Mouse (Mus musculus): ENCODE measurements around the gene Tmem208. TPM values are rescaled to one million over a fixed set of nuclear protein-coding genes. Genes with fewer than 3 reads are reported as not detected.

Tmem208 gene
- polyA plus RNA-seq (2012), result 3.4 and 3.5 TPM in 2 replicates

- Histone ChIP-seq H3K9me3 (ENCODE audit: control insufficient read depth, low read length) (no peaks in the 10 kb centered on the region), H3K36me3 (ENCODE audit: control insufficient read depth) (peaks cover 78% of the 10 kb centered on the region), H3K4me1 (ENCODE audit: control insufficient read depth) (peaks cover 74% of the 10 kb centered on the region), H3K4me3 (replicated peaks) (peak within 1 kb of the TSS; percentile 85), H3K27me3 (ENCODE audit: control insufficient read depth) (no peaks in the 10 kb centered on the region)
- TF ChIP-seq TAL1 (IDR thresholded peaks at IDR 0.05; ENCODE audit: low read length), result no peak
- TF ChIP-seq GATA1 (IDR thresholded peaks at IDR 0.05; ENCODE audit: low read length), result no peak
Observed at GRCm38 (mm10) chr8:105326141-105326672, at the start of gene Tmem208, which contains the start of gene Lrrc29. TSS of gene Tmem208 (plus strand) at chr8:105326354. TSS of gene Lrrc29 (minus strand) at chr8:105326278.

DNA sequence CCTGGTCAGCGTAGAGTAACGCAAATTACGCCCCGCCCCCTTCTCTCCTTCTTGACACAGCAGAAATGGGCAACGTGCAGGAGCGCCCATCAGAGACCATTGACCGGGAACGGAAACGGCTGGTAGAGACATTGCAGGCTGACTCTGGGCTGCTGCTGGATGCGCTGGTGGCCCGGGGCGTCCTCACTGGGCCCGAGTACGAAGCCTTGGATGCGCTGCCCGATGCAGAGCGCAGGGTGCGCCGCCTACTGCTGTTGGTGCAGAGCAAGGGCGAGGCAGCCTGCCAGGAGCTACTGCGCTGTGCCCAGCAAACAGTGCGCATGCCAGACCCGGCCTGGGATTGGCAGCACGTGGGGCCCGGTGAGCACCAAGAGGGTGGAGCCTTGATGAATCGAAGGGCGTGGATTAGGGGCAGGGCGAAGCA is 47.2 kb upstream of the Tmem208 start:
- no peaks in the 10 kb centered on the region; the same call in 1 of the 2 replicates for H3K9me3 ChIP-seq (ENCODE audit: control insufficient read depth, low read length)
- TF ChIP-seq TAL1 (IDR thresholded peaks at IDR 0.05; ENCODE audit: low read length) (no peak), GATA1 (IDR thresholded peaks at IDR 0.05; ENCODE audit: low read length) (no peak)
- H3K4me1 ChIP-seq (ENCODE audit: control insufficient read depth), result peaks cover 38% of the 10 kb centered on the region
- H3K27me3 ChIP-seq (ENCODE audit: control insufficient read depth), result peaks cover 90% of the 10 kb centered on the region
- H3K4me3 ChIP-seq (replicated peaks), result peak overlapping the region; percentile 22
- no peaks in the 10 kb centered on the region for H3K36me3 ChIP-seq (ENCODE audit: control insufficient read depth)

- Histone ChIP-seq H3K27me3 (ENCODE audit: control insufficient read depth) (peaks cover 85% of the 10 kb centered on the region), H3K9me3 (ENCODE audit: control insufficient read depth, low read length) (no peaks in the 10 kb centered on the region; the same call in 1 of the 2 replicates), H3K36me3 (ENCODE audit: control insufficient read depth) (no peaks in the 10 kb centered on the region), H3K4me1 (ENCODE audit: control insufficient read depth) (peaks cover 38% of the 10 kb centered on the region), H3K4me3 (replicated peaks) (no peak overlapping the region)
- TF ChIP-seq TAL1 (IDR thresholded peaks at IDR 0.05; ENCODE audit: low read length) (no peak), GATA1 (IDR thresholded peaks at IDR 0.05; ENCODE audit: low read length) (no peak)
Observed at GRCm38 (mm10) chr8:105280567-105280966, 45.6 kb upstream of the Tmem208 start.

GRCm38 (mm10) chr8:105281821-105282220 is 44.3 kb upstream of the Tmem208 start:
- H3K9me3 ChIP-seq (ENCODE audit: control insufficient read depth, low read length), result no peaks in the 10 kb centered on the region; the same call in 1 of the 2 replicates

GRCm38 (mm10) chr8:105282239-105282638 is 43.9 kb upstream of the Tmem208 start:
- H3K4me3 ChIP-seq (replicated peaks), result no peak overlapping the region
- TF ChIP-seq TAL1 (IDR thresholded peaks at IDR 0.05; ENCODE audit: low read length) (no peak), GATA1 (IDR thresholded peaks at IDR 0.05; ENCODE audit: low read length) (no peak)
- no peaks in the 10 kb centered on the region; the same call in 1 of the 2 replicates for H3K9me3 ChIP-seq (ENCODE audit: control insufficient read depth, low read length)
- H3K36me3 ChIP-seq (ENCODE audit: control insufficient read depth), result no peaks in the 10 kb centered on the region
- H3K4me1 ChIP-seq (ENCODE audit: control insufficient read depth), result peaks cover 27% of the 10 kb centered on the region
- peaks cover 80% of the 10 kb centered on the region for H3K27me3 ChIP-seq (ENCODE audit: control insufficient read depth)

More at GRCm38 (mm10) chr8:105281821-105282220, 44.3 kb upstream of the Tmem208 start:
- H3K27me3 ChIP-seq (ENCODE audit: control insufficient read depth), result peaks cover 84% of the 10 kb centered on the region
- H3K4me3 ChIP-seq (replicated peaks), result no peak overlapping the region
- TF ChIP-seq TAL1 (IDR thresholded peaks at IDR 0.05; ENCODE audit: low read length), result no peak
- no peak for TF ChIP-seq GATA1 (IDR thresholded peaks at IDR 0.05; ENCODE audit: low read length)
- no peaks in the 10 kb centered on the region for H3K36me3 ChIP-seq (ENCODE audit: control insufficient read depth)
- peaks cover 27% of the 10 kb centered on the region for H3K4me1 ChIP-seq (ENCODE audit: control insufficient read depth)

DNA sequence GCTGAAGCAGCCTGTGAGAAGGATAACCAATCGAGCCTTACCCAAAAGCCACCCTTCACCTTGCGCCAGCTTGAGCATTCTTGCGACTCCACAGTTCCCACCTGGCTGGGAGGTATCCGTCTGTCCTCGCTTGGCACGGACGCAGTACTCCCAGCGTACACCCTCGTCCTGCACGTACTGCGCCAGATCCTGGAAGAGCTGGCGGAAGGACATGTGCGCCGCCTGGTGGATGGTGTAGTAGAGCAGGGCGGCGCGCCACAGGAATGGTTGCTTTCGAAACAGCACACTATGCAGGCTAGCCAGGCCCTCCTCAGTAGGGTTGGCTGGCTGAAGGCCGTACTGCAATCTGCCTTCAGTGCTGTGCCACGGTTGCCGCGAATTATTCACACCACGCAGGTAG is 43.1 kb upstream of the Tmem208 start:
- Histone ChIP-seq H3K4me3 (replicated peaks) (peak overlapping the region; percentile 5), H3K27me3 (ENCODE audit: control insufficient read depth) (peaks cover 72% of the 10 kb centered on the region), H3K4me1 (ENCODE audit: control insufficient read depth) (peaks cover 27% of the 10 kb centered on the region), H3K36me3 (ENCODE audit: control insufficient read depth) (no peaks in the 10 kb centered on the region), H3K9me3 (ENCODE audit: control insufficient read depth, low read length) (no peaks in the 10 kb centered on the region; the same call in 1 of the 2 replicates)
- TF ChIP-seq GATA1 (IDR thresholded peaks at IDR 0.05; ENCODE audit: low read length), result no peak

- TF ChIP-seq GATA1 (IDR thresholded peaks at IDR 0.05; ENCODE audit: low read length) (no peak), TAL1 (IDR thresholded peaks at IDR 0.05; ENCODE audit: low read length) (no peak)
- Histone ChIP-seq H3K4me1 (ENCODE audit: control insufficient read depth) (peaks cover 33% of the 10 kb centered on the region), H3K9me3 (ENCODE audit: control insufficient read depth, low read length) (no peaks in the 10 kb centered on the region), H3K4me3 (replicated peaks) (no peak overlapping the region), H3K27me3 (ENCODE audit: control insufficient read depth) (peaks cover 62% of the 10 kb centered on the region), H3K36me3 (ENCODE audit: control insufficient read depth) (no peaks in the 10 kb centered on the region)
Observed at GRCm38 (mm10) chr8:105285514-105285913, 40.6 kb upstream of the Tmem208 start.

- Histone ChIP-seq H3K27me3 (ENCODE audit: control insufficient read depth) (peaks cover 55% of the 10 kb centered on the region), H3K4me1 (ENCODE audit: control insufficient read depth) (peaks cover 40% of the 10 kb centered on the region), H3K9me3 (ENCODE audit: control insufficient read depth, low read length) (no peaks in the 10 kb centered on the region), H3K36me3 (ENCODE audit: control insufficient read depth) (no peaks in the 10 kb centered on the region), H3K4me3 (replicated peaks) (no peak overlapping the region)
- TF ChIP-seq TAL1 (IDR thresholded peaks at IDR 0.05; ENCODE audit: low read length) (no peak), GATA1 (IDR thresholded peaks at IDR 0.05; ENCODE audit: low read length) (no peak)
Observed at GRCm38 (mm10) chr8:105286907-105287306, 39.2 kb upstream of the Tmem208 start.

DNA sequence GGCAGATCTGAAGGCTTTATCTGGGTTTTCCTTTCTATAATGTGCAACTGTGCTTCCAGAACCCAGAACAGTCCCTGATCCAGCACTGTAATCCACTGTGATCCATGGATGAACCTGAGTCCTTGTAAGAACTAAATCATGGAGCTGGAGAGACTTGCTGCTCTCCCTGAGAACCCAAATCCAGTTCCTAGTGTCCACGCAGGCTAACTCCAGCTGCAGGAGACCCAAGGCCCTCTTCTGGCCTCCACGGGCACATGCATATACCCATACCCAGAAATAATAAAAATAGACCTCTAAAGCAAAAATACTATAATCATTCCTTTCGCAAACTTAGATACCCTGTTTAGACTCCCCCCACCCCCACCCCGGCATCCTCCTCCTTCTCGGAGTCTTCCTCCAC is 37.9 kb upstream of the Tmem208 start:
- Histone ChIP-seq H3K27me3 (ENCODE audit: control insufficient read depth) (peaks cover 47% of the 10 kb centered on the region), H3K4me1 (ENCODE audit: control insufficient read depth) (peaks cover 30% of the 10 kb centered on the region), H3K9me3 (ENCODE audit: control insufficient read depth, low read length) (no peaks in the 10 kb centered on the region), H3K36me3 (ENCODE audit: control insufficient read depth) (no peaks in the 10 kb centered on the region), H3K4me3 (replicated peaks) (no peak overlapping the region)
- TF ChIP-seq GATA1 (IDR thresholded peaks at IDR 0.05; ENCODE audit: low read length) (no peak), TAL1 (IDR thresholded peaks at IDR 0.05; ENCODE audit: low read length) (no peak)

All from erythroblast, embryonic 14.5 days (primary cell).